Mouse (Mus musculus) layer of hippocampus, adult 8-10 months (tissue): ENCODE data around the gene Cmip. TPM values are rescaled to one million over a fixed set of nuclear protein-coding genes. Genes with fewer than 3 reads are reported as not detected.
"Not testable (repeated sequence)": the region's sequence is repeated elsewhere in the genome, so short reads cannot be mapped to it uniquely, and the experiment has no call there.

Source experiments
- DNase-seq, 2 experiments: peaks; one replicate each; pipeline ENCODE4 v3.0.0; 2022; ENCODE audit warnings: low spot score in 2 of 2
- total RNA-seq, 4 experiments: library from RNA; stranded (reverse); gene quantifications; 2 replicates each; pipeline ENCODE4 v1.2.4; 2022

Cmip gene
- total RNA-seq, 4 experiments from 2014 or later: 252 to 278 (median 268) TPM

GRCm38 (mm10) chr8:117417830-117418229 lies 161.0 kb downstream of the Cmip start:
- DNase-seq: no peak

GRCm38 (mm10) chr8:117420841-117421534 lies 164.1 kb downstream of the Cmip start:
- DNase-seq: no peak

DNA sequence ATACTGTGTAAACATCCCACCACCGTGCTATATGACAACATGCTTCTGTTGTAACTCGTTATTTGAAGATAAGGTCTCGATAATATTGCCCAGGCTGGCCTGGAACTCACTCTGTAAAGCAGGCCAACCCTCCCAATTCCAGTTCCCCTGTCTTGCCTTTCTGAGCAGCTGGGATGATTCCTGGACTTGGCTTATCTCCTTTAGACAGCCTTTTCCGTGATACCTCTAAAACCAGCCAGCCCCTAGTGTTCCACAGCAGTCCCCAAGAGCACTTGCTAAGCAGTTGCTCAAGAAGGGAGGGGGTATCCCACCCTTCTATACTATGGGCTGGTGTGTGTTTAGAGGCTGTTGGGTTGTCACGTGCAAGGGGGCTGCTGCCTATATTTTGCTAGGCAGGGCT lies 165.0 kb downstream of the Cmip start:
- no peak for DNase-seq

- DNase-seq: peak; percentile 35 to 55
Observed at GRCm38 (mm10) chr8:117422343-117422742, 165.5 kb downstream of the Cmip start.

DNA sequence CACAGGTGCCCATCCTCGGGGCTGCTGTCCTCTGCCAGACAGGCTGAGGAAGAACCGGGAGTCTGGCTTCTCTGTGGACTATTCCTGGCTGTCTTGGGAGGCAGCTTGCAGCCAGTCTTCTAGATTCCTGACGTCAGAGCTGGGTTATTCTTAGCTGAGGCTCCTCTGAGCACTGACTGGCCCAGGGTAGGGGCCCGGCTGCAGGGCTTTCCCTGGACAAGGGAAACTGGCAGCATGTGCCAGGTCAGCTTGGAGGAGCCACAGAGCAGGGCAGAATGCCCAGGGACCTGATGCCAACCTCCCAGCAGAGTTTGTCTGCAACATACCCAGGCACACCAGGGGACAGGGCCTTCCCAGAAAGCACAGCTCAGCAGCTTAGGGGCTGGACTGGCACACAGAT lies 166.2 kb downstream of the Cmip start:
- peak; percentile 81 to 86 for DNase-seq

GRCm38 (mm10) chr8:117427816-117428215 lies 171.0 kb downstream of the Cmip start:
- not testable (repeated sequence) for DNase-seq

GRCm38 (mm10) chr8:117428524-117429162 lies 171.8 kb downstream of the Cmip start:
- peak; percentile 39 to 51 for DNase-seq

GRCm38 (mm10) chr8:117430624-117431023 lies 173.8 kb downstream of the Cmip start:
- no peak for DNase-seq

- DNase-seq: no peak
Observed at GRCm38 (mm10) chr8:117431554-117431953, 174.7 kb downstream of the Cmip start.

GRCm38 (mm10) chr8:117432111-117432510 lies 175.2 kb downstream of the Cmip start:
- DNase-seq: no peak

GRCm38 (mm10) chr8:117433968-117434367 lies 177.1 kb downstream of the Cmip start:
- no peak for DNase-seq

DNA sequence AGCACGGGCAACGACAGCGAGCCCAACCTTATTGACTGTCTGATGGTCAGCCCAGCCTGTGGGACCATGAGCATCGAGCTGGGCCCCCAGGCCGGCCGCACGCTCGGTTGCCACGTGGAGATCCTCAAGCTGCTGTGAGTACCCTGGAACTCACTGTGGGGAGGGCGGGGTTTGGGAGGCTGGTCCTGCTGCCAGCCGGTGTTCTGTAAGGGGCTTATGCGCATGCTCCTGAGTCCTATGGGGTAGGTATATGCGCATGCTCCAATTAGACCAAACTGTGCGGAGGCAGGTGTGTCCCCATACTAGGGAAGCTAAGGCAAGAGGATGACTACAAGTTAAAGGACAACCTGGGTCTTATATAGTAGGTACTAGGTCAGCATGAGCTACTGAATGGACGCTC lies 179.9 kb downstream of the Cmip start:
- no peak for DNase-seq

- peak in 1 of 2 experiments; percentile 45 for DNase-seq
Observed at GRCm38 (mm10) chr8:117437616-117438015, 180.8 kb downstream of the Cmip start.

- no peak for DNase-seq
Observed at GRCm38 (mm10) chr8:117440317-117440716, 183.5 kb downstream of the Cmip start.

DNA sequence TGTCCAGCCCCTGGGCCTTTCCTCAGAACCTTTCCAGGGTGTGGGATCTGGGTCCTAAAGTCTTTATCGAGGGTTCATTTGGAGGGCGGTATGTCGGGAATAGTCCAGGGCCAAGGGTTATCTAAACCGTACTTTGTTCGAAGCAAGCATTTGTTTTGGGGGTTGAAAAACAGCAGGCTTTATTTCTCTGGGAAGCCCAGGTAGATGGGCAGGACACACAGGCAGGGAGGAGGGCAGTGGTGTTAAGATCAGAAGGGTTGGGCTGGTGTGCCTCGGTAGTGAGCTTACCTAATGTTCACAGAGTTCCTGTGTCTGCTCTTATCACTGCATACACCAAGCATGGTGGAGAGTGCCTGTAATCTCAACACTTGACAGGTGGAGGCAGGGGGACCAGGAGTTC lies 183.9 kb downstream of the Cmip start:
- DNase-seq: no peak

- no peak for DNase-seq
Observed at GRCm38 (mm10) chr8:117445507-117445906, 188.6 kb downstream of the Cmip start.

DNA sequence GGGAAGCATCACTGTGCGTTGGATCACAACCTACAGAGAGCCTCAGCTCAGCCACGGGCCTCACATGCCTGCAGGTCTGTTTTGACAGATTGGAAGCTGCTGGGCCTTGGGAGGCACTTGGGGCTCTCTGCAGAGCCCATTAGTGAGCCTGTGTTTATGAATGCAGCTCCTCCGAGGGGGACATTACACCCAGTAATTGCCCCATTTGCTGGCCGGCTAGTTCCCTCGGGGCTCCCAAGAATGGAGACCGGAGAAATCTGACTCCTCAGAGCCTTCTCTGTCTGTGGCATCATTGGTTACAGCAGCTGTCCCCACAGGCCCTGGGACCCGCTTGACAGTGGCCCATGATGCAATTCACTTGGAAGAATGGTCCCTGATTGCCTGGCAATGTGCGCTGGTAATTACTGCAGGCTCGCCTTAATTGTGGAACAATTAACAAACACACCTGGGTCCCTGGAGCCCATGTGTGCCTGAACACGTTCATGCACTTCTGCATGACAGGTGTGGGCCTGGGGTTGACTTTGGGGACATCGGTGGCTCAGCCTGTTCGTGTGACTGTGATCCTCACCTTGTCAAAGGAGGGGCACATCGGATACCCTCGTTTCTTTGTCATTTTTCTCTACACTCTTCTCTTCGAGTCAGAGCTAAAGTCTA lies 189.6 kb downstream of the Cmip start:
- no peak for DNase-seq

DNA sequence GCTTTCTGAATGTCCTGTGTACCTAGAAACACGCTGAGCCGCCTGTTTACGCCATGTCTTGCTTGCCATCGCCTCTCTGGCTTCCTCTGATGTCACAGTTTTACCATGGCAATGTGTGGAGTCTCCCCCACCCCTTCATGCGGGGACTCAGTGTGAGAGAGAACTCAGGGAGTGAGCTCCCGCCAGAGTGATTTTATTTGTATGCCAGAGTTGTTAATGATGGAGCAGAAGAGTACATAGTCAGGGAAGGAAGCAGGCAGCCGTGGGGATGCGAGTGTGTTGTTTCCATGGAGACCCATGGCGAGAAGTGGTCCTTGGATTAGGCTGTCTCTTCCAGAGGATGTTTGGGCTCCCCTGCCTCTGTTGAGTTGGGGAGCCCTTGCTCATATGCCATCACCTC lies 194.2 kb downstream of the Cmip start:
- peak; percentile 62 to 67 for DNase-seq

DNA sequence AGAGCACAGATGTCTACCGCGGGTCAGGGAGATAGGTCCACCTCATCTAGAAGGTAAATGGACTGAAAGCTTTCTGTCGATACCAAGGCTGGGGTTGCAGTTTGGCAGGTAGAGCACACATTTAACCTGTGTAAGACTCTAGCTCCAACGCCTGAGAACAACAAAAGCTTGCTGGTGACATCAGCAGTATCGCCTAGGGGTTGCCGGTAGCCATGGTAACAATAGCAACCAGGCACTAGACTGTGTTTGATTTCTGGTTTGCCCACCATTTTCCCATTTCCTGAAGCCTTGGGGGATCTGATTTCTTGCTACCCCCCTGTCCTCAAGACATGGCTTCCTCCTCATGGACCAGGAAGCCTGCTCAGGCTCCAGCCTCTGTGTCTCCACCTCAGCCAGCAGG lies 197.1 kb downstream of the Cmip start:
- no peak for DNase-seq

DNA sequence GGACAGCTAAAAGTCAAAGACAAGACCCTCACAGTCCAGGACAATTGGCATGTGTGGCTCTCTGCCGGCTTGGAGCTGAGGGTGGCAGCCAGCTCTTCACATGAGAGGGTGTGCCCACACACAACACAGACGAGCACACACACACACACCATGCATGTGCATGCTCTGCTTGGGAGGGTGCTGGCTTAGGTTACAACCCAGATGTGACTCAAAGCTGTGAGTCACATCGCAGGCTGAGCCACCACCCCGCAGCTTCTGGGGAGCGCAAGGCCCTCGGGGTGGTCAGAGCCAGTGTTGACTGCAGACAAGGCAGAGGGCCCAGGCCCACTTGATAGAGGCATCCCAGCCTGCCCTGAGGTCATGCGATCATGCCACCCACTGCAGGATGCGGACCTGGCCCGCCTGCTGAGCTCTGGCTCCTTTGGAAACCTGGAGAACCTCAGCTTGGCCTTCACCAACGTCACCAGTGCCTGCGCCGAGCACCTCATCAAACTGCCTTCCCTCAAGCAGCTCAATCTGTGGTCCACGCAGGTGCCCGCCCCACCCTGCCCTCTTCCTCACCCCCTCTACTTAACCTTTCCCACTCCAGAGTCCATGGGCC lies 197.8 kb downstream of the Cmip start:
- no peak for DNase-seq

DNA sequence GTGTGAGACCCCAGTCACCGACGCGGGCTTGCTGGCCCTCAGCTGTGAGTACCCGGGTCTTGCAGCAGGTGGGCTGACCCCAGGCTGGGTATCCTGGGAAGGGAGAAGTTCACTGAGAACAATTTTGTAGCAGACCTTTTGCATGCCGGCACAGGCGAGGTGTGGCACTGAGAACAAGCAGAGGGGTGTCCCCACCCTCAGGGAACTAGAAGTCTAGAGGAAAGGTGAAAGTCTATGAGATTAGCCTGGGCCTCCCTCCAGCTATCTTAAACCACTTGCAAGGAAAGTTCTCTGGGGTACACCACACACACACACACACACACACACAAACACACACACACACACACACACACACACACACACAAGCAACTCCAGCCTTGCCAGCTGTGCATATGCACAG lies 198.8 kb downstream of the Cmip start:
- DNase-seq: no peak

DNA sequence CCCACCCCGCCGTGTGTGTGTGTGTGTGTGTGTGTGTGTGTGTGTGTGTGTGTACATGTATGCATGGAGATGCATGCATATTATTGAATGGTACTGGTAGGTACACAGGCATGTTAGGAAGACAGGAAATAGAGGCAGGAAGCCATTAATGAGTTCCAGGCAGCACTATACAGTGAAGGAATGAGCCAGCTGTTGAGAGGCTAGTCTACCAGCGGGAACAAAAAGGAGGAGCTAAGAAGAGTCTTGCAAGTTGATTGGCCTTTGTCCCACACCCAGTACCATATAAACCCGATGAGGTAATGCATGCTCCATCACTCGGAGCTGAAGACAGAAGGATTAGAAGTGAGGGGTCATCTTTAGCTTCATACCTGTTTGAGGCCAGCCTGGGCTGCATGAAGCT lies 201.6 kb downstream of the Cmip start:
- no peak for DNase-seq
